Mouse (Mus musculus) CD4-positive, CD25-positive, alpha-beta regulatory T cell, adult 2 months (primary cell): ENCODE data around the gene Smarcd3.

ENCODE experiments used
- DNase-seq: peaks from one replicate; pipeline ENCODE4 v3.0.0-alpha.2; 2012; ENCODE audit warnings: low read depth, low spot score

The Smarcd3 gene

DNA sequence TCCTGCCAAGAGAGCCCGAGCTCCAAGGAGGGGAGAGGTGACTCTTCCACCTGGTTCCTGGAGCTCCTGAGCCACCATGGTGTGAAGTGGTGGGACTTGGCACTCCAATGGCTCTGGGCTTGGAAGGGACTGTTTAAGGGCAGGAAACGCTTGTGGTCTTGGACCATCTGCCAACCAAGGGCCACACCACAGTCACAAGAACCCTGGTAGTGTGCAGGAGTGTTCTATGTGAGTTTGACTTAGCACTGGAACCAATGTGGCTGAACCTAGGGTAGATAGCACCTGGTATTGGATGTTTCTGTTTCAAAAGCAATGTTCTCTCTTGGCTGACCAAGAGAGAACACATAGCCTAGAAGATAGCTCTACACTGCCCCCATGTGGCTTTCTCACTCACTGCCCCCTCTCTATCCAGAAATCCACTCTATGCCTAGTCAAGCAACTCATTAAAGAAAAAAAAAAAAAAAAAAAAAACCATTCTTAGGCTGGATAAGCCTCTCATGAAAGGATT, 26.9 kb downstream of the Smarcd3 start:
- peak; percentile 91 for DNase-seq

DNA sequence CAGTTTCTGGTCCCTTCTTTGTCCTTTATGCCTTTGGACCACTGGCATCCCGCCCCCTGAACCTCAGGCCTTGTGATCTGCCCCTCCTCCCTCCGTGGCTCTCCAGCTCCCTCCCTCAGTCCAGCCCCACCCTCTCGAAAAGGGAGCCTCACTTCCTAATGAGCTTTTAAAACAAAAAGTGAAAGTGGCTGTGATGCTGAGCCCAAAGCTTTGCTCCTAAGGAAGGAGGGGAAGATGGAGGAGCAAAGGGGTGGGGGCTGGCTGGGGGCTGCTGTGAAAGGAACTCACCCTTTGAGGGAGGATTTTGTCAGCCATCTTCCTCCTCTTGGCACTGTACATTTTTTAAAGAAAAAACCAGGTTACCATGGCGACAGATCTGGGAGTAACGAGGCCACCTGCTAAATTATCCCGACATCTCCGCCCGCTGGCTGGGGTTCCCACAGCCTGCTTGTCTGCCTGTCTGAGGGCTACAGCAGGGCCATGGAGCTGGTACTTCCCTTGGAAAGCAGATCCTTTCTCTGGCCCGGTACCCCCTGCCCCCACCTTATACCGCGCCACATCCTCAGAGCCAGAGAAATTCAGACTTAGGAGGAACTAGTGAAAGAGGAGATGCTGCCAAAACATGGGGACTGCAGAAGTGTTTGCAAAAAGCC, 27.6 kb downstream of the Smarcd3 start:
- peak; percentile 67 for DNase-seq

DNA sequence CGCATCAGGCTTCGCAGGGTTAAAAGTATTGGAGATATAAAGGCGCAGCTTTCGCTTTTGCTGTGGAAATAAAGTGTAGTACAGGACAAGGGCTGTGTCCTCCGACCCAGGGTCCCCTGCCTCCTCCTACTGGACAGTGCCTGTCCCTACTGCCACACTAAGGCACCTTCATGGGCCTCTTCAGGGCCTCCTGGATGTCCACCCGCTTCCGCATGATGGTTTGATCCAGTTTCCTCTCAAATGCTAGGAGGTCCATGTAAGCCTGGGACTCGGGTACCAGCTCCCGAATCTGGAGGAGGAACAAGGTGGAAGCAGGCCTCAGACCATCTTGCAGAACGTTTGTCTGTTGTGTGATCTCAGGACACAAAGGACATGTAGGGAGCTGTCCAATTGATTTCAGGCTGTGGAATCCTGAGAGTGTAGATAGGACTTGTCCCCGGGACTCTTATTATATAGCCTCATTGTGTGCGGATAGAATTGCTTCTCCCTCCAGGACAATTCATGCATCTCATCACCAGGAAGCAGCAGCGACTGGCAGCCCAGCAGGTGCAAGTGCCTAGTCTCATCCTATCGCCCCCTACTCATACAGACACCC, 28.3 kb downstream of the Smarcd3 start:
- DNase-seq: no peak

DNA sequence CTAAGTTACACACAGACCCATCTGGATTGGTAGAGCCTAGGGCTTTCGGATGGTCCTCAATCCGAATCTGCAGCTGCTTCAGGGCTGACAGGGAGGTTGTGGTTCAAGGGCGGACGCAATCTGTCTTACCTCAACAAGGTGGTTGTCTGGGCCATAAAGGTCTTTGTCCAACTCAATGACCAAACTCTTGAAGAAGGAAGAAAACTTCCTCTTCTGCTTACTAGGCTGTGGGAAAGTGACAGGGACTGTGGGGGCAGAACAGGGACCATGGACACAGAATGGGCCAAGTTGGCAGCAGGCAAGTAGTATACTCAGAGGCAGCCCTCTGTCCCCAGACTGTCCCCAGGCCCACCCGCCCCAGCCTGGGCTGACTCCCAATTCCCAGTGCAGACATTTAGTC, 28.9 kb downstream of the Smarcd3 start:
- DNase-seq: no peak

DNA sequence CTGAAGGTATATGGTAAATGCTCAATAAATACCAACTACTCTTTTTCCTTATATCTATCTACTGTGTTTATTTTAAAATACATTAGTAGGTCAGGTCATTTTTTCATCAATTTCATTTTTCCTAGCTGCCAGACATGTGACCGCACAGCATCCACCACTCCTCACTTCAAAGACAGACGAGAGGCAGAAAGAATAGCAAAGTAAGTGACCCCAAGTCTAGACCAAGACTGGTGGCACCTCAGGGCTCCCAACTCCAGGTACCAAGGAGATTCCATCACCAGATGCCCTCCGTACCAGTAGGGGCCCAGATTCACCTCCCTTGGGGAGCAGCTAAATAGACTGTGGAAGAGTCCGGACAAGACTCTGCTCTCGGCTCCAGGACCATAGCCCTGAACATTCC, 29.9 kb downstream of the Smarcd3 start:
- DNase-seq: no peak

DNA sequence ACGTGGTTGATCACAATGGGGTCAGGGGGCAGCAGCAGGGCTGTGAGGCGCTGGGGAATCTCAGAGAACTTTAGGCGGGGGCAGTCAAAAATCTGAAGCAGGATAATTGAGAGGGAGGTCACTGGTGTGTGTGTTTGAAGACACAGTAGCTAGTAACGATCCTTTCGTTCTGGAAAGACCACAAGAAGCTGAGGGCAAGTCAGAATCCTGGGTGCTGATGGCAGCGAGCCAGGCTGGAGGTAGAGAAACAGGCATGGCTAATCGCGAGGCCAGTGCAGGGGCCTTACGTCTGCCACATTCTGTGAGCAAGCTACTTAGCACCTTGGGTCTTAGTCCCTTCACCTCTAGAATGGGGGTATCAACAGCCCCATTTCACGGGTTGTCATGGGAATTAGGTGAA, 30.3 kb downstream of the Smarcd3 start:
- no peak for DNase-seq

DNA sequence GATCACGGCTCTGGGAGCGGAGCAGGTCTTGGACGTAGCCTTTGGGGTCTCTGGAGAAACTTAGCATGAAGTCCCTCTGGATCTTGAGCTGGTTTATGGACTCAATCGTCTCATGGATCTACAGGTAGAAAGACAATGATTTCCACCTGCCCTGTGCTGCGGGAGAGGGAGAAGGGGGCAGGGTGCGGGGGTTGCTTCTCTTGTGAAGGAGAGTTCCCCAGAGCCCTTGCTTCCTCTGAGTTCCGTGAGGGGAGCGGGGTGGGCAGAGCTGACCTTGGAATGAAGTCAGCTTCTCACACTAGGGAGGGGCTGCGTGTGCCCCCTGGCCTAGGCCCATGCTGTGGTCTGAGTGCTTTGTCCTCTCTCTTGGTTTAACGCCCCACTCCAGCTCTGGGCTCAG, 31.0 kb downstream of the Smarcd3 start:
- no peak for DNase-seq

DNA sequence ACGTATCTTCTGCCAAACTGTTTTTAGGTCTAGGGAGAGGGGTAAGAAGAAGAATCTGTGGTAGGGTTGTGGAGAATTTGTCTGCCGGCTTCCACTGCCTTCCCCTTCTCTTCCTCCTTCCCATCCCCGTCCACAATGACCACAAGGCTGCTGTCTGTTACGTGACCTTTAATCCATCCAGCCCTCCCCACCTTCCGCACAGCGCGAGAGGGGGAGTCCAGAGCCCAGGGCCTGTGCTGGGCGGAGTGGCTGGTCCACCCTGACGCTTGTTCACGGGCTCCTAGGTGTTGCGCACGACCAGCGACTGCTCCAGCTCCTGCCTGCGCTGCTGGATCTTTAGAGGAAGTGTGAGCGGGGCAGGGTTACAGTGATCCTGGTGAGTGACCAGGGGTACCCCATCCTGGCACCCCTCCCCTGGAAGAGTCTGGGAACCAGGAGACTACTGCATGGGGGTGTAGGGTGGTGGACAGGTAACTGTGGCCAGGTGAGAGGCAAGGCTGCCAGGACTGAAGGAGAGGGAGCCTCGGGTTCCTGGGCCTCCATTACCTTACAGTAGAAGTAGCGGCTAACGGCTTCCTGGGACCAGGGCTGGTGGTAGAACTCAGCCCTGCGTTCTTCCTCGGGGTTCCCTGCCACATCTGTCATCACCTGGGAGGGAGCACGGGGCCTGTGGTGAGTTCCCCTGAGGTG, 31.6 kb downstream of the Smarcd3 start:
- DNase-seq: no peak

DNA sequence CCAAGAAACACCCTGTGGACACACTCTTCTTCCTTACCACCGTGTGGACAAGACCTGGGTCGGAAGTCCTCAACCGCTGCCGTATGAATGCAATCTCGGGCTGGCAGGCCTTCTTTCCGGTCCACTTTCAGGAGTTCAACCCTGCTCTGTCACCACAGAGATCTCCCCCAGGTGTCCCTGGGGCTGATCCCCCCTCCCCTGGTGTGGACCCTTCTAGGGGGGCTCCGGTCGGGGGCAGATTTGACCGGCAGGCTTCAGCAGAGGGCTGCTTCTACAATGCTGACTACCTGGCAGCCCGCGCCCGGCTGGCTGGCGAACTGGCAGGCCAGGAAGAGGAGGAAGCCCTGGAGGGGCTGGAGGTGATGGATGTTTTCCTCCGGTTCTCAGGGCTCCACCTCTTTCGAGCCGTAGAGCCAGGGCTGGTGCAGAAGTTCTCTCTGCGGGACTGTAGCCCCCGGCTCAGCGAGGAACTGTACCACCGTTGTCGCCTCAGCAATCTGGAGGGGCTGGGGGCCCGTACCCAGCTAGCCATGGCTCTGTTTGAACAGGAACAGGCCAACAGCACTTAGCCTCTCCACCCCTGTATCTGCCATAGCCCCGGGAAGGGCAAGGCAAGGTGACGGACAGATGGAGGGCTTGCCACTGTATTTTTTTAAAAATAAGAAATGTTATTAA, 32.3 kb downstream of the Smarcd3 start:
- no peak for DNase-seq

DNA sequence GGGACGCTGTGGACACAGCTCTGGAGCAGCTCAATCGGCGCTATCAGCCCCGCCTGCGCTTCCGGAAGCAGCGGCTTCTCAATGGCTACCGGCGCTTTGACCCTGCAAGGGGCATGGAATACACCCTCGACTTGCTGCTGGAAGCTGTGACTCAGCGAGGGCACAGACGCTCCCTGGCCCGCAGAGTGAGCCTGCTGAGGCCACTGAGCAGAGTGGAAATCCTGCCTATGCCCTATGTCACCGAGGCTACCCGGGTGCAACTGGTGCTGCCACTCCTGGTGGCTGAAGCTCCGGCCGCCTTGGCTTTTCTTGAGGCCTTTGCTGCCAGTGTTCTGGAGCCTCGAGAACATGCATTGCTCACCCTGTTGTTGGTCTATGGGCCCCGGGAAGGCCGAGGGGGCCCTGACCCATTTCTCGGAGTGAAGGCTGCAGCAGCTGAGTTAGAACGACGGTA, 32.9 kb downstream of the Smarcd3 start:
- DNase-seq: no peak

DNA sequence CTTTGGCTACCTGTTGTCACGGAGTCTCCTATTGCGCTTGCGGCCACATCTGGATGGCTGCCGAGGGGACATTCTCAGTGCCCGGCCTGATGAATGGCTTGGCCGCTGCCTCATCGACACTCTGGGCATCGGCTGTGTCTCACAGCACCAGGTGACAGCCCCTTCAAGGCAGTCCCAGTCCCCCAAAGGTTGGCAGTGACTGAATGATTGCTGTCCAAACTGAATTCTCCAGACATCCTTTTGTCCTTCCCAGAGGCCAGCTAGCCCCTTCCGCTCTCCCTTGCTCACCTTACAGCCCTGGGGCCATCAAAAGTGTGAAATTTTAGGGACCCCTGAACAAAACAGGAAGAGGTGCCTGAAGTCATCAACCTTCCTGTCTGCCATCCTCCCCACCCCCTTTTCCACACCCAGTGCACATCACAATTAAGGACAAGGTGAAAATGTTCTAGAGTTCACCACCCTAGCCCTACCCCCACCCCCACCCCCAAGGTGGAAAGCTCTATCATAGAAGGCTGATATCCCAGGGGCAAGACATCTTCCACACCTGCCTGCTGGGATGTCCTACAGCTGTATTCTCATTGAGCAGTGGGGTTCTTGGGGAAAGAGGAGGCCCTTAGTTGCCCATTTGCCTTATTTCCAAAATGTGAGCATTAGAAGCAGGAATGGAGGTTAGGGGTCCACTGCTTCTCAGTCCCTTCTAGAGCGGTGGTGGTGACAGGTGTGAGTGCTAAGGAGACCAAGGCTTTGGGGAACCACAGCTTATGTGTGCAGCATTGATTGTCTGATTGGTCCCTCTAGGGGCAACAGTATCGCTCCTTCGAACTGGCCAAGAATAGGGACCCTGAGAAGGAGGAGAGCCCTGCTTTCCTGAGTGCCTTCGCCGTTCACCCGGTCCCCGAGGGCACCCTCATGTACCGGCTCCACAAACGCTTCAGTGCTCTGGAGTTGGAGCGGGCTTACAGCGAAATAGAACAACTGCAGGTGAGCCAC, 34.4 kb downstream of the Smarcd3 start:
- DNase-seq: no peak

DNA sequence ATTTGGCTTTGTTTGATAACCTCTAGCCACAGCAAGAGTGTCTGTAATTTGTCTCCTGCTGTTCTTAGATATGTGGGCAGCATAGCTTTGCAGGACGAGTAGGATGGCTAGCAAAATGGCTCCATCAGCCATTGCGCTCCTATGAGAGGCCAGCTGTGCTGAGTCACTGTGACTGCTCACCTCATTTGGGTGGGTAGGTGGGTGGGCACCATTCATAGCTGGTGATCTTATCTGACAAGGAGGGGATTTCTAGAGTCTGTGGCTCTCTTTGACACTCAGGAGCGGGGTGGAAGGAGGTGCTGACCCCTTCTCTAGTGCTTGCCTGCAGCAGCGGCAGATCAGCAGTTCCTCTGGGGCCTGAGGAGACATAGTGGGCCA, 37.0 kb downstream of the Smarcd3 start:
- no peak for DNase-seq

DNA sequence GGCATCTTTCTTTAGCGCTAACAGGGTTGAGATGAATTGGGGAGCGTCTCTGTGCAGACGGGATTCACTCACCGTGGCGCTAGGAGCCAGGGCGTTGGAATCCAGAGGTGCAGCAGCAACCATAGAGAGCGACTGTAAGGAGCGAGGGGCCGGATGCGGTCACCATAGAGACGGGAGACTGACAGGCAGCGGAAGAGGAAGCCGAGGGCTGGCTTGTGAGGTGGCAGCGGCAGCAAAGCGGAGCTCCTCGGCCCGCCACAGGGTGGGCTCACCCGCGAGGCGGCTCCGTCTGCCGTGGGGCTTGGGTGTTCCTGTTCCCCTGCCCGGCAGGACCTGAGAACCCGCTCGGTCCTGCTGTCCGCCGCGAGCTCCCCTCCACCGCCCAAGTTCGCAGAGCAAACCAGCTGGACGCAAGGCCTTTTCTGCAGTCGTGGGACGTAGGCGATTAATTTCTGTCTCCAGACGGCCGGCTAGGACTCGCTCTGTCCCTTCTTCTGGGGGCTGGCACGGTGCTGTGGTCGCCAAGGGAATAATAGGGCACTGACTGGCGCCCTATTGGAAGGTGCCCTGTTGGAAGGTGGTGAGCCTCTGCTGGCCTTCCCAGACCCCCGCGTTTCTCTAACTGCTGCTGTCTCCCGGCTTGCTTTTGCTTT, 37.5 kb downstream of the Smarcd3 start, which contains the start of gene Chpf2:
Gene Chpf2 (plus strand): TSS at position 195 of the 653 bp plus-strand sequence.
- DNase-seq: peak; percentile 91

DNA sequence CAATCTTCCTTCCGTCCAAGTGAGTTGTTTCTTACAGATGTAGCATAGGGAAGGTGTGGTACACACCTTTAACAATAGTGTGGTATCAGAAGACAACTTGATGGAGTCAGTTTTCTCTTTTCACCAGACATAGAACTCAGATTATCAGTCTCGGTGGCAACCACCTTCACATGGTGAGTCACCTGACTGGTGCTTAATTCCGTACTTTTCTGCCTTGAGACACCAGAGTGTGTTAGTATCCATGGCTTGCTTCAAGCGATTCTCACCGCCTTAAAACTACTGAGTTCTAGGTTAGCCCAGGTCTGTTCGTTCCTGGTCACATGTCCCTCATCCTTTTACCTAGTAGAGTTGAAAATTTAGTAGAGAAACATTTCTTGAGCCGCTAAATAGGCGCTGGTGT, 38.1 kb downstream of the Smarcd3 start:
- DNase-seq: peak; percentile 33

DNA sequence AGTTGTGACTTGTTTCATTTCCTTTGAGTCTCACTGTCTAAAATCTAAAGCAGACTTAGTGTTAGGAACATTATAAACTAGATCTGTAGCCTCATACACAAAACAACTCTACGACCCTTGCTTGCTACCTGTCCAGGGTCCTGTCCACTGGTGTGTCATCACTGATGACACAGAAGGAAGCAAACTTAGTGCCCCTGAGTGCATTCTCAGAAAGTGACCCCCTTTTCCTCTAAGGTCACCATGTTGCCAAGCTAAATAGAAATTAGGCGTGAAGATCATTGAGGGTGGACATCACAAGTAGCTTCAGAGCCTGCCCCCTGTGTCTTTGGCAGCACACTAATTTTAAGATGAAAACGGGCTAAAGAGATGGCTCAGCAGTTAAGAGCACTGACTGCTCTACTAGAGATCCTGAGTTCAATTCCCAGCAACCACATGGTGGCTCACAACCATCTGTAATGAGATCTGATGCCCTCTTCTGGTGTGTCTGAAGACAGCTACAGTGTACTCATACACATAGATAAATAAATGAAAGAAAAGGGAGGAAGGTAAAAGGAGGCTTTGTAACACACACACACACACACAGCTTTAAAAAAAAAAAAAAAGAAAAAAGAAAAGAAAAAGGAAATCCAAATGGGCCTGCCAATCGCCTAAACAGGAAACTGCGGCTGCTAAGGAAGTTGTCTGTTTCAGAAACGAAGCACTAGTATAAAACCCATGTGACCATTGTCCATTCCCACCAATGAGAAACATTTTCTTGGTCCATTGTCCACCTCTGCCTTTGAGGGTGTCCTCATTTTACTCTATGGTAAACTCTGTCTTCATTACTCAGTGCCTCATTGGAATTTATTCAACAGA, 45.9 kb downstream of the Smarcd3 start:
- no peak for DNase-seq

DNA sequence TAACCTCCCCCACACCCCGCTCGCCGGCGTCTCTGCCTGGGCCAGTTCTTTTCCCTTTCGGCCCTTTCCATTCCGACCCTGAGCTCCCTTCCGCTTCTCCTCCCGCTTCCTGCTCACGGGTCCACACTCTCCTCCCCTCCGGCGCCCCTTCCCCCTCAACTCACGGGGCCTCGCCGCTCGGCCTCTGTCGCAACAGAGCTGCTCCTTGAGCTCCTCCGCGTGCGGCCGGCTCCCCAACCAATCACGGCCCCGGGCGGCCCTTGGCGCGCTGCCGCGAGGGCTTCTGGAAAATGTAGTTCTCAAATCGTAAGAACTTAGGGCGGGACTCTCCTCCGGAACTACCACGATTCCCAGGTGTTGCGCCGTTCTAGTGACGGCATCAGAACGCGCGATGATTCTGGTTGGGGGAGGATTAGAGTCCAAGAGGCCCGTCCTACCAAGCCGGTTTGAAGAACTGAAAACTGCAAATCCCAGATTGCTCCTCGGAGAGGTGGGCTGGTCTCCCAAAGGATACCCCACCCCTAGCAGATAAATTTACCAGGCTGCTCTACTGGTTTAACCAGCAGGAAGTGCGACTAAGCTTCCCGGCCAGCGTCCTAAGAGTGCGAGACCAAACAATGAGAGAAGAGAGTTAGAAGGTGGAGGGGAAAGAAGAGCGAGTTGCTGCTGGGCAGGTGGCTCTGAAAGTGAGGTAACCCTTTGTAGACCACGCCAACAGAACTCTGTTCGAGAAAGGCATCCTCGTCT, 46.9 kb downstream of the Smarcd3 start, which contains the start of gene Abcf2:
Gene Abcf2 (minus strand): TSS at position 285 of the 747 bp plus-strand sequence.
- DNase-seq: peak; percentile 99

DNA sequence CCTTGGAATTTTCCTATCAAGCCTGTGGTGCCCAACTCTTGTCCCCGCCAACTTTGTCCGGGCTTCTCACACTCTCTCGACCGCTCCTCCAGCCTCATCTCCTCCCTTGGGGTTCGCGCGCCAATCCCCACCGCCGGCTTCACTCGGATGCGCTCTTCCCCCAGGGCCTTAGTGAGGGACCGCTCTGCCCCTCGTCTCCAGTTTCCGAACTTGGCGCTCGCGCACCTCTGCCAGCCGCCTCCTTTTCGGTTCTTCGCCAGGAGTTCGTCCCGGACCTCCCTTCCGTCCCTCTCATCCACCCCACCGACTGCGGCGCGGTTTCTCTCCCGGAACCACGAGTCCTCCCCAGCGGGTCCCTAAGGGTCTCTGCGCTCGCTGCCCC, 47.4 kb downstream of the Smarcd3 start:
- DNase-seq: peak; percentile 51

DNA sequence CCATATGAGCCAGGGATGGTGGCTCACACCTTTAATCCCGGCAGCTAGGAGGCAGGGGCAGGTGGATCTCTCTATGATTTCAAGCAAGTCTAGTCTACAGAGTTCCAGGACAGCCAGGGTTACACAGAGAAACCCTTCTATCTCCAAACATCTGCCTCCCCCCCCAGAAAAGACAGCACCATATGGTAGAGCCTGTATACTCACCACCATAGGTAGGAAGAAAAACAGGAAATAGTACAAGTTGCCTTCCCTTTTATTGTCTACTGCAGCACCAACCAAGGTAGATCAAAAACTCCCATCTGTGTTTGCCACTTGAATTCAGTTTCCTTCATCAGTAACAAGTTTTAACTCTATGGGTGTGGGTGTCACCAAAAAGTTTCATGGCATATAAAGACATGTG, 48.3 kb downstream of the Smarcd3 start:
- DNase-seq: no peak

DNA sequence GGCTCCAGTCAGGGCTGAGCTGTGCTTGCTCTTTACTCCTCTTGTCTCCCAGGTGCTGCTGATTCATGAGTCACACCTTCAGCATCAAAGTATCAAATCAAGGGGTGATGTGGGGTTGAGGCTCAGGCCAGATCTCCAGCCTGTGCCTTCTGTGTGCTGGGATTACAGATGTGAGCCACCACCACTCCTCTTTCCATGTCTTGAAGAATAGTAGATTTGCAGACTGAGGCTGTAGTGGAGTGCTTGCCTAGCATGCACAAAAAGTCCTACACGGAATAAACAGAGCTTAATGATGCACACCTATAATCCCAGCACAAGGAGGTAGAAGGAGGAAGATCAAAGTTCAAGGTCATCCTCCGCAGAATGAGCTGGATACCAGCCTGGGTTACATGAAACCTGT, 67.5 kb downstream of the Smarcd3 start, which contains the start of gene 4931409K22Rik:
Gene 4931409K22Rik (minus strand): TSS at position 101 of the 400 bp plus-strand sequence.
- no peak for DNase-seq
